Mouse (Mus musculus) heart, adult 9 months (tissue): ENCODE results near the gene Erc2.
"Not testable (repeated sequence)": the region's sequence is repeated elsewhere in the genome, so short reads cannot be mapped to it uniquely, and the experiment has no call there.

Source experiments
- DNase-seq, 2 experiments: peaks; one replicate each; pipeline ENCODE4 v3.0.0; 2022; ENCODE audit warnings: low spot score in 2 of 2

Erc2 gene

DNA sequence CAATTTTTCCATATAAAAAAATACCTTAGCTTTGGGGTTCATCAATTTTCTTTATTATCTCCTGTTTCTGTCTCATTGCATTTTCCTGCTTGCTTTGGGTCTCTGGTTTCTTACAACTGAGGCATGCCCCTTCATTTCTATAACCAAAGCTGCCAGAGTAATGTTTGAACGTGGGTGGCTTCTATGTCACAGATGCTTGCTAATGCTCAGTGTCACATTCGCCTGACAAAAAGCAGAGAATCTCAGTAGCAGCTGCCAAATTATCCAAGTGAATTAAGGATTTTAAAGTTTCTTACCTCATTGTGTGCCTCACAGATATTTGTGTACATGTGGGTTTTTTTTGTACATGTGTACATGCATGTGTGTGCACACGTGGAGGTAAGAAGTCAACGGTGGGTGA is 210.0 kb downstream of the Erc2 start:
- DNase-seq, result no peak

DNA sequence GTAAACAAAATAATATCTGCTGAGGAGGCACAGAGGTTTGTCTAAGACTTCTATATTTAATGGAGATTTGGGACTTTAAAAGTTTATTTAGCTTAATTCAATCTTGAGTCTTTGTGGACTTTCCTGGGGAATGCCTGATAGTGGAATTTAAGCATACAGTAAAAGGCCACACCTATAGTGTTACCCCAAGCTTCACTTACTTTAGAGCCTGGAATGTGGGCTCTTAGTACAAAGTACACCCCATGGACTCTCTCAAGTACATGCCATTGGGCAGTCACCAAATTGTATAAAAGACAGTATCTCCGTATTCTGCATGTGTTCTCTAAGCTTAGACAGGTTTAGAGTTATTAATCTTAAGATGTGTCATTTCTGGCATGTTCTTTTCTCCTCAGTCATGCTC is 213.1 kb downstream of the Erc2 start:
- no peak for DNase-seq

DNA sequence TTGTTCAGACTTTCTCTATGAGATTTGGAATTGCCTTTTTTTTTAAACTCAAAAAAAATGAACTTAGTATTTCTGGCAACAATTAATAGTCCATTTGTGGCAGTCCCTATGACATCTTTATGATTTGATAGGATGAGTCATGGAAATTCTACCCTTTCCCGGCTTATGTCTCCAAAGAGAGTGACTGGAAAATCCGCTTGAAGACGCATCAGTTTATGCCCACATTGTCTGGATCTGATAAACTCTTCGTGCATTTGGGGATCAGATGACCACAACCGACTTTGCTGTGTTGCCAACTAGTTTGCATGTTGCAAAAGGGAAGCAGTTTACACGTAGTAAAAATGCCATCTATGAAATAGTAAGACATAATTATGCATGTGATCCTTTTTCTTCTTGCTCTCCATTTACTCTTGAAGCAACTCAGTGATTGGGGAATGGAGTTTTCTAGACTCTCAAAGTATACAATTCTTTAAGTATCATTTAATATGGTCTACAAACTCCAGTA is 215.4 kb downstream of the Erc2 start:
- DNase-seq, result no peak

DNA sequence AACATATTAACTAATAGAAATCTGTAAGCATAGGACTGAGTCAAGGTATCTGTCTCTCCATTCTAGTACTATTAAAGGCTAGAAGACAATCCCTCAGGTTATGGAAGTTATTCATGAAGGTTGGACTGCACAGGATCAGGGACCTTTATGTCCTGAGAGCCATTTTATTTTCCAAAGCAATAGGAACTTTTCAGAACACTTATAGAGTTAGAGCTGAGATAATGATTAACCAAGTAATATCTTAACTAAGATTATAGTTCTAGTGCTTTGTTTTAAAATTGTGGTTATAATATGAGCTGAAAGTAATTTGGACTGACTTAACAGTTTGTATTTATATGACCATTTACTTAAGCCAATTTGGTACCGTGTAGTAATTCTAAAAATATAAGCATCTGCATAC is 217.9 kb downstream of the Erc2 start:
- no peak for DNase-seq

DNA sequence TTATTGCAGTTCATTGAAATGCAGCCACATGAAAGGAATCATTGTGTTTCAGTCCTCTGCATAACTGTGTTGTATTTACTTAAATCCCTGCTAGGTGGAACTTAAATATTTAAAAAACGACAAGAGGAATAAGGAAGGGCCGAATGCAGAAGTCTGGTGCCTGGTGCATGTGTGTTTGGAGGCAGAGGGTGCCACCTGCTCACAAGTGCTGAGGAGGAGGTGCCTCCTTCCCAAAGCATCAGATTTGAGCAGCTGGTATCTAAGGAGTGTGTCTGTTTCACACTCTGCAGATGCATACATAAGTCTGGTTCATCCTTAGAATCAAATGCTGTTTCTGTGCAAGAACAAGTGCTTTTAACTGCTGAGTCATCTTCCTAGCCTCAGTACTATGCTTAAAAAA is 224.6 kb downstream of the Erc2 start:
- no peak for DNase-seq

DNA sequence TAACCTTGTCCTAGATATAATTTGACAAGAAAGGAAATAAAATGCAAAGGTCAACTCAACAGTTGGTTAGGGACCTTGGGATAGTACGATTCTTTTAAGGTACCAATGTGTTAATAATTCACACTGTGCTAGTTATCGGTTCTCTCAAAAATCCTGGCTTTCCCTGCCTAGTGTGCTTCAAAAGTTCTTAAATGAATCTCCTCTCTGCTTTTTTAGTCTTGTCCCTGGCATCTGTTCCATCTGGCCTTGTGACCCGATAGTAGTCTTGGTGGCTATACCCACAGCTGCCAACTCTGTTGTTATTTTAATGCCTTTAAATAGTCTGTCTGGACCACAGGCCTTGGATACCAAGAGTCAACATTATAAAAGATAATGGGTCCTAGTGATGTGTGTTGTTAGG is 225.1 kb downstream of the Erc2 start:
- DNase-seq, result no peak

DNA sequence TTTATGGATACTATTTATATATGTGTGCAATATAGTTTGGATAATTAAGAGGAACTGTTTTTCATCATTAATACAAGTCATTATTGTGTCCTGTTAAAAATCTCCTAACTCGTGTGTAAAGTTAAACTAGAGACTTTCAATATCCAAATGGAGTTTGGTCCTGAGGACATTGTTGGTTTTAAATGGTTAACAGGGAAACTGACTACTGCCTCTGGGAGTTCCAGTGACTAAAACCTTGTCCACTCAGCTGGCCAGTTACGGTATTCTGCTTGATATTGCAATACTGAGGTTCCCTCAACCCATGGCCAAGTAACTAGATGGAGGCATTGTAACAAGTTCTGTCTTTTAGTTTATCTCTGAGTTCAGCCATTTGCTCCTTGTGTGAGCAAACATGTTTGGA is 229.0 kb downstream of the Erc2 start:
- DNase-seq, result no peak

DNA sequence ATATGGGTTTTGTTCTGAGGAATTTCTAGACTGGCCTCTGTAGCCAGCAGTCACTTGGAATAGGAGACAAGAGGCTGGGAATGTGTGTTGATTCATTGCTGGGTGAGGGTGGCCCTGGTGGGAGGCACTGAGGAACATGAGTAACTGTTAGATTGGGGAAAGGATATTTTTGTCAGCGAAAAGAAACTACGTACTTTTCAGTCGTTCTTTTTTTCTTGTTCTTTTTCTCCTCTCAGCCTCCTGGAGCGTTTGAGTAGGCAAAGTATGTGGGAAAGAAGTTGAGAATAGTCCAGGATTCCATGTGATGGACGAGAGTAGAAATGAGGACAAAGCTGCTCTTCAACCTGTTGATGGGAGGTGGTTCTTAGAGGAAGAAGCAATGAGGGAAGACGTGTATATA is 230.4 kb downstream of the Erc2 start:
- DNase-seq, result no peak

DNA sequence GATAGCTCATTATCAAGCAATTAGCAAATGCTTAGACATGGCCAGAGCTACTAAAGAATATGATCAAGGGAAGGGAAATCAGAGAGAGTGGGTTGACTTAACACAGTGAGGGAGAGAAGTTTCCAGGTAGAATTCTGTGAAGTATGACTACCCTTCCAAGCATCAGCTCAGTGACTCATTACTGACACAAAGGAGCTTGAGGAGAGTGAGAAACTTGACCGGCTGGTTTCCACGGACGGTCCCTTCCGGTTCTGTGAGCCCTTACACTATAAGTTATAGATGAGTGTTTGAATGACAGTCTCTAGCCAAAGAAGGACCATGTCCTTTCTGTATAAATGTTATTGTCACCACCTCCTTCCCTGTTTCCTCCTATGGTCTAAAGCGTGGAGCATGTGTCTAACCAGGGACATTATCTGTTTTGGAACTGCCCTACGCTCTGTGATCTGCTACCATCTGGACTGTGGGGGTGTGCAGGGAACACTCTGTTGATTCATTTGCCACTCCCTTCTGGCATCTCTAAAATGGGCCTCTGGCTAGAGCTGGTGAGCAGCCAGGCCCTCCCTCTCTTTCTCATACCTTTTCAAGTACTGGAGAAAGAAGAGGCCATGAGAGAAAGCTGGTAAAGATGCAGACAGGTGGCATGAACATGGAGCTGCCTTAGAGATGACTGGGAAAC is 238.3 kb downstream of the Erc2 start:
- no peak for DNase-seq

DNA sequence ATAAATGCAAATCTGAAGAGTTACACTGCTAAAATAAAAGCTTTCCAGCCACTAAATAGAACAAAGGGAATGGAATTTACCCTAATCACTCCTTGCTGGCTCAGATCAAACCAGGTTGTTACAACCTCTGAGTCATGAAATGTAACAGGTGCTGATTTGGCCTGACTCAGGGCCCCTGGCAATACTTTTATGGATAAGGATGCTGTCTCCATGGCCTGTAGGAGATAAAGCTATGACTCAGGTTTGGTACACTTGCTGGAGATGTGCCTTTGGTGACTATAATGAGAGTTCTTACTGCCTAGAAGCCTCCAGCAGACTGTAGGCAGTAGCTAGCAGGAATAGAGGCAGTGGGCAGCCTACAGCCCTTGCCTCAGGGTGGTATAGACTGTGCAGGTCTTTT is 240.1 kb downstream of the Erc2 start:
- DNase-seq, result no peak

DNA sequence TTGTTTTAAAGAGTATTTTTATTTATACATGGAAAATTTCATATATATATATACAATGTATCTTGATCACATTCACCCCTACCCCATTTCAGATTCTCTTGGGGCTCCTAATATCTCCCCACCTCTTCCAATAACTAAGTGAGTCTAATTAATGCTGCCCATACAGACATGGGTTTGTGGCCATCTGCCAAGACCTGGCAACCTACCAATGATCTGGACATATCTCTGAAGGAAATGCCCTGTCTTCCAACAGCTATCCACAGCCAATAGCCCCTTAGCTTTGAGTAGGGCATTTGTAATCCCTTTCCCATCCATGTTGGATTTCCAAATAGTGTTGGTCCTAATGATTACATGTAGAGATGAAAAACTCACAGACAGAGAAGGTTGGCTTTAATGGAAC is 245.2 kb downstream of the Erc2 start:
- DNase-seq, result no peak

DNA sequence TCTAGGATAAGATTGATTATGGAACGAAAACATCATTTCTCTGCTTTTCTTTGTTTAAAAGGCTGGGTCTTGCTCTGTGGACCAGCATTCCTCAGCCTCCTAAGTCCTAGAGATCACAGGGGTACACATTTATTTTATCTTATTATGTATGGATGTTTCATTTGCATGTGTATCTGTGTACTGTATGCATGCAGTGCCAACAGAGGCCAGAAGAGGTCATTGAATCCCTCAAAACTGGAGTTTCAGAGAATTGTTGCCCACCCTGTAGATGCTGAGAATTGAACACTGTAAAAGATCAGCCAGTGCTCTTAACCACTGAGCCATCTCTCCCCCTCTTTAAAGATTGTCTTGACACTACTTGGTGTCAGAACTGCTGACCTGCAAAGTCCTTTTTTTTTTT is 251.4 kb downstream of the Erc2 start:
- no peak for DNase-seq

DNA sequence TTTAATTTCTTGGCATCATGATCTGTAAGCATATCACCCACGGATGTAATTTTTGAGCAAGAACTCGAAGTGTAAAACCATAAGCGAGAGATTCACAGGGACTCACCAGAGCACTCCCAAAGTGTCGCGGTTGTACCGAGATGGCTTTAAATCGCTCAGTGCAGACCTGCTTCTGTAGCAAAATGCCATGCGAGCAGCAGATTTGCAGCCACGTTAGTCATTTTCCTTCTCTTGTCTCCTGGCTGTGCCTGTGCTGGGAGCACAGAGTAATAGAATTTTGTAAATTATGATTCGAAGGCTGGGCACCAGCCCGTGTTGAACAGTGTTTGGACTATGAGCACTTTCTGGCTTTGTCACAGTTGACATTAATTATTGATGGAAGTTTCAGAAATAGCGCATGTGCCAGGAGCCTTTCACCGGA is 253.8 kb downstream of the Erc2 start:
- no peak for DNase-seq

DNA sequence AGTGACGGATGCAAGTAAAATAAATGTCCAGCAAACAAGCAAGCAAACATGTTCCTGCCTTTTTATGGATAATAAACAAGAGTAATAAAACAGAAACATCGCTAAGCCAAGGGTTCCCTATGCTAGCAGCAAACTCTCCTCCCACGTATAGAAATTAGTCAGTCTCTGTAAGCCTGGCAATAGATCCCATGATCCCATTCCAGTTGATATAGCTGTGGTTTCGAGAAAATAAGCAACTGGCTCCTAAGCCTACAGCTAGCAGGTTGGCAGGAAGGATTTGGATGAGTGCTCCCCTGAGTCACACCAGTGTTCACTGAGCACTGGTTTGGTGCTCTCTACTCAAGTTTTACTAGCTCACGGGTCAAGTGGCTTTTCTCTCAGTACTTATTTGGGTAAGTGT is 259.7 kb downstream of the Erc2 start:
- DNase-seq, result no peak

DNA sequence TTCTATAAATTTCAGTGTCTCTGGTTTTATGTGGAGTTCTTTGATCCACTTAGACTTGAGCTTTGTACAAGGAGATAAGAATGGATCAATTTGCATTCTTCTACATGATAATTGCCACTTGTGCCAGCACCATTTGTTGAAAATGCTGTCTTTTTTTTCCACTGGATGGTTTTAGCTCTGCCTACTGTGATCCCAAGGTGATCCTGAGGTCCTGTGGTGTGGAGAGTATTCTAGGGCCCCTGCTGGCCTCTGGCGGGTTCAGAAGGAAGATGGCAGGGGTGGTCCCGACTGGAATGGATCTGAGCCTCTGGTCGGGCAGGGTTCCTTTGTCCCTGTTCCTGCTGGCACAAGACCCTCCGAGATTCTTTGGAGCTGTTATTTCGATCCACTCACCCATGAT is 264.1 kb downstream of the Erc2 start:
- not testable (repeated sequence) for DNase-seq

DNA sequence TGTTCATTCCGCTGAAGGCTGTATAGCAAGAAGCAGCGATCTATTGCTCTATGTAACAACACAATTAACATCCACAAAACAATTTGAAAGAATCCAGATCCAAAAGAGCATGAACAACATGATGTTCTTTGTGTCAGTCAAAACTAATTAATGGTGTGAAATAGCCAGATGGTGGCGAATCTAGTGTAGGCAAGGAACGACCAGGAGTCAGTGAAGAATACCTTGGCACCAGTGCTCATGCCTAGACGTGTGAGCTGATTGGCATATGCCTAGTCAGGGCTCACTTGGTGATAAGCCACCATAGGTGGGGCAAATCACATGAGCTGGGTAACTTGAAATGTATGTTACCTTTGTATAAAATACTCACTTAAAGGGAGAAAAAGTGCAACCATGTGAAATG is 265.3 kb downstream of the Erc2 start:
- no peak for DNase-seq

DNA sequence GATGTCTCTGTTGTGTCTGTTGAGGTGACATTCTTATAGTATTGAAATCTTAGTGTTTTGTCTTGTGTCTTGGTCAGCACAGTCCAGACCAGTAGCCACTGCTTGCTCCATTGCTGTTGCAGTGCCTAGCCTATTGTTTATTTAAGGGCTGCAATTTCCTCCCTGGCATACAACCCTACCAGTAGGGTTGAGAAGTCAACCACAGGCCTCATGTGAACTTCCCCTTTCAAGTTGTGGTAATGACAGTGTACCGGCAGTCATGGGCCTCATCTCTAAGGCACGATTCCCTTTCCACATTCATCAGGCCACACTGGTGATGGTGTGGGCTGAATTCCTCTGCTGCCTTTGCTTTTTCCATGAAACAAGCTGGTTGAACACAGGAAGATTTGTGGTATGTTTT is 267.4 kb downstream of the Erc2 start:
- DNase-seq, result no peak

DNA sequence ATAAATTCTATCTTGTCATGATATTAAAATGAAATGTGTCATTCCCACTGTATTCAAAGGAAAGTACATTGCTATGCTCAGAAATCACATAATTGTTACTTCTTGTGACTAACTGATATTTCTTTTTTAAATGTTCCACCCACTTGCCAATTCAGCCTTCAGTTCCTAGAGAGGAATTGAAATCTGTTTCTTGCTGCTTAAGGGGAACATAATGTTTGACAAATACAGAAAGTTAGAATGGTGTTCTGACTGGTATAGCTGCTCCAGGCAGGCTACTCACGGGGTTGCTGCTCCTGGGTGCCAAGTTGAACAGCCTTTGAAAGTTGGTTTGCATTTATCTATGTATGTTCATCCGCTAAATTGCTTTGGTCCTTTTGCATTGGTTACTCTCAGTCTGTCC is 270.2 kb downstream of the Erc2 start:
- DNase-seq, result no peak

DNA sequence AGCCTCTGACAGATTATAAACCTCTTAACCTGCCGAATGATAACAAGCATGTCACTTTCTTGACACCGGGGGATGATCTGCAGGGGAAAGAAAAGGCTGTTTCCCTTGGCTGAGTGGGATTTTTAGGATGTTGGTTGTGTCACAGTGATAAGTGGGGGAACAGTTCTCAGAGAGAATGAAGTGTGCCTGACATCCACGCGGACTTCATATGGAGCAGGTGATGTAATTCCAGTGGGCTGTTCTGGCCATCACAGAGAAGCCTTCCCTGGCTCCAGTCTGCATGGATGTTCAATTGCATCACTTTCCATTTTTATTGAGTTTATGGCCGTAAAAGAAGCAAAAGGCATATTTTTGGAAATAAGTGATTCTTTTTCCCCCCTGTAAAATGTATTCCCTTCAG is 279.5 kb downstream of the Erc2 start:
- DNase-seq, result no peak

DNA sequence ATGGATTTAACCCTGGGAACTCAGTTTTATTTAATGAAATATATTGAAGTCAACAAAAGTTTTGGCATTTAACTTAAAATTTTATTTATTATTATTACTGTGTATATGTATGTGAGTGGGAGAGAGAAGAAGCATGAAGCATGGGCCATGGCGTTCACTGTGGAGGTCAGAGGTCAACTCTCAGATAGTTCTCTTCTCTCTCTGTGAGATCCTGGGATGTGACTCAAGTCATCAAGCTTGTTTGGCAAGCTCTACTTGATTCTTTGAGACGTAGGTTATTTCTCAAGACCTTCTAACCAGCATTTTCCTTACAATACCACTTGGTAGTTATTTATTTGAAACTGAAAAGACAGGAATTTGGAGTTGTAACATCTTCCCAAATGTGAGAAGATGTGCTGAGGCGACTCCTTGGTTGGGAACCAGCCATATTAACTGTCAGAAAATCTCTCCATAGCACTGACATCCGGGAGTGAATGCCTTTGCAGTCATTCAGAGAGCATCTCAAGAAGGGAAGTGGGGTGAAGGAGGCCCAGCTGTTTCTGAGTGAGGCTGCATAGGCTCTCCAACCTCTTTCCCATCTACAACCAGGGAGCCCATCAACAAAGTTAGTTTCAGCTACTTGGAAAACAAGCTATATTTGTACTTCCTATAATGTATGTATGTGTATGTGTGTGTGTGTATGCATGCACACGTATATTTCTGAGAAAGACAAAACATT is 299.6 kb downstream of the Erc2 start:
- DNase-seq, result no peak

DNA sequence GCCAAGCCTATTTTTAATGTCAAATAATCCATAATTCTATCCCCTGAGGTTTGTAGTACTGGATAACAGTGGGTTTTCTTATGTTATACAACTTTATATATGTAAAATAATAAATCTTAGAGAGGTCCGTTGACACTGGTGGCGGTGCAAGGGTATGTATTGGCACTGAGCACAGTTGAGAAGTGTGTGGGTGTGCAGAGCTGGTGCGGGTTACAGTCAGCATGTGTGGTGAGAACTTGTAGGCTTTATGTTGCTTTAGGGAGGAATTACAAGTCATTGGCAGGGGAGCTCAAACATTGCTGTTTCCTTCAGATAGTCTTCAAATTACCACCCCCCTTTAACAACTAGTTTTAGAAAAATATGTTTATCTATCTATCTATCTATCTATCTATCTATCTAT is 305.1 kb downstream of the Erc2 start:
- DNase-seq, result no peak

DNA sequence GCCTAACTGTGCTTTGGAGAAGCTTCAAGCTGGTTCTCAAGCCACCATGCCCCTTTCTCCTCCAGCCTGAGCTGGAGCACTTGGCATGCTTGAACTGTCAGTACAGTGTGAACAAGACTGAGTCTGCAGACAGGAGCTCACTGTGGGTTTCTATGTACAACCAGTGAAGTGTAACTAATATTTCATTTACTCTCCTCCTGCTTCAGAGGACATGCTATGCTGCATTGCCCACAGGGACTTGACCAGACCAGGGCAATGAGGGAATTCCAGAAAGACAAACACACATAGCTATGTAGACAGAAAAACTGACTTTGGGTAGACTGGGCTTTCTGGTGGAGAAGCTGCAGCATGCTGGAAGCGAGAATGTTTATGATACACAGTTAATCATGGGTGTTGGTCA is 311.3 kb downstream of the Erc2 start:
- DNase-seq, result no peak

DNA sequence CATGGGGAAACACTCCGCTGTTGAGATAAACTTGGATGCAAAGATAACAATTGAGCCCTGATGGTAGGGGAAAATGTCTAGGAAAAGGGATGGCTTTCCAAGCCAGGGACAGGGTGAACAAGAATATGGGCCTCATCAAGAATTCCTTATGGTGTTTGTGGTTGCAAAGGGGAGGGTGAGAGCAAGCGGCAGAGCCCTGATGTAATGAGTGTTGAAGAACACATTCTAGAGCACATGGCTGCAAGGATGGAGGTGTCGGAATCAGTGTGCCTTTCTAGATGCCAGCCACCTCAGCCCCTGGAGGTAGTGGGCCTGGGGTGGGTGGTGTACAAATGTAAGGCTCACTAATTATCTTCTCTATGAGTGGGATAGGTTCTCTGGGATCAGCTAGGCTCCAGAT is 313.5 kb downstream of the Erc2 start:
- DNase-seq, result no peak

DNA sequence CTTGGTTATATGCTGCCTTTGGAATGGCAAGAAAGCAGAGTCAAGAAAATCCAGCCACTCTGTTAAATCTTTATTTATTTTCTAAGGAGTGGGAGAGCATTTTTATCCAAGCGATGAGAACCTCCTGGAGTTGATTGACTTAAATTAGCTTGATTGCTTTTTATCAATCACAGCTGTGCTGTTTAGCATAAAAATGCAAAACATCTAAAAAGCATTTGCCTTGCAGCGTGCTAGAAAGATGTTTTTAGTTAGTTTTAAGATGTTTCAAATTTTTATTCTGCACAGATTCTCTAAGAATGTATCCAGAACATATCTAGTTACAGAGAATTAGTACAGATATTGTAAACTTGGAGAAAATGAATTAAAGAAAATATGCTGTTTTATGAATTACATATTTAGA is 315.7 kb downstream of the Erc2 start:
- DNase-seq, result no peak
